Mouse (Mus musculus) CH12.LX (cell line): ENCODE measurements around the gene Lep. TPM values are rescaled to one million over a fixed set of nuclear protein-coding genes. Genes with fewer than 3 reads are reported as not detected.

Experiments used
- DNase-seq: peaks from one replicate; pipeline ENCODE4 v3.0.0-alpha.2; 2013; ENCODE audit errors: extremely low read depth
- H3K27ac ChIP-seq: 2 replicates; pipeline ENCODE4 v1.5.1; 2012; ENCODE audit warnings: low read depth, mild to moderate bottlenecking, control low read depth, moderate library complexity; ENCODE audit not compliant: insufficient read depth
- H3K27me3 ChIP-seq: replicated peaks from 2 replicates; pipeline ENCODE3; 2012; ENCODE audit warnings: inconsistent platforms
- H3K36me3 ChIP-seq, 2 experiments: replicated peaks in 1 of 2; 2 replicates each; pipeline versions ENCODE3 to v1.6.1; 2012; ENCODE audit warnings: inconsistent platforms in 1 of 2, low read length in 1 of 2, mild to moderate bottlenecking in 1 of 2, mixed read lengths in 1 of 2, moderate library complexity in 1 of 2; ENCODE audit not compliant: control insufficient read depth in 1 of 2, insufficient read depth in 1 of 2
- H3K4me1 ChIP-seq, 2 experiments: 2 replicates each; pipeline ENCODE4 v1.6.1; 2012; ENCODE audit warnings: inconsistent platforms in 1 of 2, moderate library complexity in 1 of 2; ENCODE audit not compliant: insufficient read depth in 2 of 2, control insufficient read depth in 1 of 2
- H3K4me2 ChIP-seq: 2 replicates; pipeline ENCODE4 v1.6.1; 2012; ENCODE audit warnings: low read depth, mild to moderate bottlenecking, control low read depth; ENCODE audit not compliant: poor library complexity, insufficient read depth, severe bottlenecking
- H3K4me3 ChIP-seq, 3 experiments: fragments of 150-350 bp in 1 of 3; sonication (generic) in 1 of 3; replicated peaks in 1 of 3; 2 replicates each; pipeline versions ENCODE3 to v1.5.1; 2011 to 2012; ENCODE audit warnings: low read depth in 2 of 3, low read length in 2 of 3, mild to moderate bottlenecking in 2 of 3, moderate library complexity in 2 of 3, control low read depth in 1 of 3, improper control_type of control experiment in 1 of 3, inconsistent platforms in 1 of 3, mixed read lengths in 1 of 3; ENCODE audit not compliant: poor library complexity in 1 of 3
- H3K79me2 ChIP-seq: replicated peaks from 2 replicates; pipeline ENCODE4 v1.6.1; 2012; ENCODE audit warnings: mild to moderate bottlenecking, moderate library complexity; ENCODE audit not compliant: control insufficient read depth, poor library complexity, insufficient read depth, severe bottlenecking; ENCODE audit errors: extremely low read depth
- H3K9ac ChIP-seq: 2 replicates; pipeline ENCODE4 v1.6.1; 2012; ENCODE audit warnings: low read depth, mild to moderate bottlenecking, control low read depth, moderate library complexity; ENCODE audit not compliant: insufficient read depth
- H3K9me3 ChIP-seq: replicated peaks from 2 replicates; pipeline ENCODE3; 2012; ENCODE audit warnings: low read length, inconsistent platforms, mixed read lengths
- BHLHE40 ChIP-seq: IDR thresholded peaks from 2 replicates; pipeline ENCODE4 v1.6.1; 2011; ENCODE audit warnings: mild to moderate bottlenecking, low read depth, low read length, improper control_type of control experiment
- E2F4 ChIP-seq: IDR thresholded peaks from 2 replicates; pipeline ENCODE4 v1.6.1; 2011; ENCODE audit warnings: low read depth, low read length, improper control_type of control experiment; ENCODE audit not compliant: insufficient replicate concordance
- ELF1 ChIP-seq: IDR thresholded peaks from 2 replicates; pipeline ENCODE4 v1.6.1; 2014; ENCODE audit warnings: low read depth, mild to moderate bottlenecking, inconsistent platforms, low read length, improper control_type of control experiment
- ETS1 ChIP-seq: conservative IDR thresholded peaks from 2 replicates; pipeline ENCODE4 v1.6.1; 2012; ENCODE audit warnings: low read depth, mild to moderate bottlenecking, inconsistent platforms, low read length, improper control_type of control experiment, moderate library complexity
- GABPA ChIP-seq: IDR thresholded peaks from 2 replicates; pipeline ENCODE4 v1.6.1; 2012; ENCODE audit warnings: low read depth, low read length, improper control_type of control experiment, inconsistent platforms; ENCODE audit not compliant: insufficient replicate concordance
- JUND ChIP-seq: conservative IDR thresholded peaks from 2 replicates; pipeline ENCODE4 v1.6.1; 2011; ENCODE audit warnings: low read depth, low read length, improper control_type of control experiment
- KAT2A ChIP-seq: IDR thresholded peaks from 2 replicates; pipeline ENCODE4 v1.6.1; 2012; ENCODE audit warnings: low read length, improper control_type of control experiment, inconsistent platforms; ENCODE audit not compliant: insufficient replicate concordance
- MAX ChIP-seq: IDR thresholded peaks from 2 replicates; pipeline ENCODE4 v1.6.1; 2011; ENCODE audit warnings: low read length, improper control_type of control experiment
- MEF2A ChIP-seq: IDR thresholded peaks from 2 replicates; pipeline ENCODE4 v1.6.1; 2014; ENCODE audit warnings: low read depth, mild to moderate bottlenecking, inconsistent platforms, low read length, improper control_type of control experiment, borderline replicate concordance
- NRF1 ChIP-seq: IDR thresholded peaks from 2 replicates; pipeline ENCODE4 v1.6.1; 2014; ENCODE audit warnings: low read depth, mild to moderate bottlenecking, inconsistent platforms, low read length, improper control_type of control experiment, moderate library complexity
- ZKSCAN1 ChIP-seq: IDR thresholded peaks from 2 replicates; pipeline ENCODE4 v1.6.1; 2012; ENCODE audit warnings: low read depth, inconsistent platforms, low read length, improper control_type of control experiment, borderline replicate concordance
- dilution Hi-C: fragments of 300-500 bp; cut with MboI; formaldehyde crosslinking; loops from 2 replicates; pipeline ENCODE4 v1.14.3; 2020; ENCODE audit warnings: low sequenced_read_pairs; ENCODE audit not compliant: extremely low pct_unique_long_range_greater_than_20kb, extremely low pct_ligation_motif_present
- in situ Hi-C: fragments of 300-500 bp; cut with MboI; formaldehyde crosslinking; loops from 3 replicates; pipeline ENCODE4 v1.14.3; 2019; ENCODE audit warnings: low sequenced_read_pairs, low pct_ligation_motif_present, low pct_unique_long_range_greater_than_20kb, mixed read lengths
- polyA plus RNA-seq: library from polyadenylated mRNA; unstranded; fragments of >175 nt; gene quantifications from 2 replicates; pipeline ENCODE4 v1.2.1, GENCODE M21; 2012; ENCODE audit warnings: low read depth; ENCODE audit not compliant: insufficient read length
- total RNA-seq, 2 experiments: library from RNA; depleted of rRNA; stranded (reverse); fragments of 300-350 nt in 1 of 2; fragments of >200 nt in 1 of 2; gene quantifications; 2 replicates each; pipeline ENCODE4 v1.2.3; 2012 to 2014

Lep gene
- total and polyA plus RNA-seq, 3 experiments = not detected

DNA sequence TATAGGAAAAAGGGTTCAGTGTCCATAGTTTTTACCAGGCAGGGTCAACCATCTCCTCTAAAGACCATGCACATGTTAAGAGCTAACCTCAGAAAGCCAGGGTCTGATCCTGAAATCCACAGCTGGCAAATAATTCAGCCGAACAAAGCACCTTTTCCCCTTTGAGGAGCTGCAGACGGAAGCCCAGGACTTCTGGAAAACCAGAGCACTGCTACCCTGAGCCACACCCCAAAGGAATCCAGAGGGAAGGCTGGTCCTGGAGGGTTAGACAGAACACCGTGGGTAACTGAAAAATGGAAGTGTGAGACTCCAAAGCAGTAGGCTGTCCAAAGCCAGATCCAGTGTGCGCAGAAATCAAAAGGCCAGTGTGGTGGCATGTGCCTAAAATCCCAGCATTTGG lies 58.9 kb downstream of the Lep start:
- no peak for DNase-seq
- no peaks in the 10 kb centered on the region for H3K79me2 ChIP-seq
- no peak overlapping the region for H3K4me2 ChIP-seq
- no peaks in the 10 kb centered on the region for H3K27me3 ChIP-seq
- H3K4me3 ChIP-seq = no peak overlapping the region
- H3K9ac ChIP-seq = no peak overlapping the region
- in situ Hi-C loops = no loop called here
- dilution Hi-C loops = no loop called here
- H3K36me3 ChIP-seq = peaks cover 0 to 8% of the 10 kb centered on the region in 2 experiments
- peaks cover 0 to 3% of the 10 kb centered on the region in 2 experiments; a peak in 1 of 4 replicates for H3K4me1 ChIP-seq
- H3K9me3 ChIP-seq = no peaks in the 10 kb centered on the region
- TF ChIP-seq JUND = no peak
- no peak for TF ChIP-seq KAT2A
- no peak for TF ChIP-seq NRF1
- no peak for TF ChIP-seq ETS1
- no peak for TF ChIP-seq GABPA
- TF ChIP-seq MEF2A = no peak
- no peak for TF ChIP-seq MAX
- TF ChIP-seq E2F4 = no peak
- TF ChIP-seq, all 38 proteins: peak for 0
- H3K27ac ChIP-seq = no peak overlapping the region

DNA sequence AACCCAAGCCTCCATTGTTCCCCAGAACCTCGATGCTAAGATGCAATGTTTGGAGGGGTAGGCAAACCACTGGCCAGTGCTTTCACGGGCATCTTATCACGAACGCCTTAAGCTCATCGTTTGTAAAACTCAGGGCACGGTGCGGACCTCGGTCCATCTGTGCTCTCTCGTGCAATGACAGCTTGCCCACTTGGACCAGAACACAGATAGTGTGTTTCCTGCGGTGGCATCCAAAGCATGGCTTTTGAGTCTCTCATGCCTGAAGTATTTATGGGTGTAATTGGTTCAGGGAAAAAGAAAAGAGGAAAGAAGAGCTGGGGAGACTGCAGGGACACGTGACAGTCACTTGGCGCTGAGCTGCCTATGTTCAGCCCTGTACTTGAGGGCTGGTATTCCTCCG lies 60.0 kb downstream of the Lep start:
- Histone ChIP-seq H3K9me3 (no peaks in the 10 kb centered on the region), H3K36me3 (peaks cover 5 to 17% of the 10 kb centered on the region in 2 experiments), H3K27me3 (no peaks in the 10 kb centered on the region), H3K9ac (no peak overlapping the region), H3K4me1 (peaks cover 0 to 3% of the 10 kb centered on the region in 2 experiments; a peak in 1 of 4 replicates), H3K4me3 (no peak overlapping the region), H3K27ac (no peak overlapping the region), H3K79me2 (no peaks in the 10 kb centered on the region), H3K4me2 (no peak overlapping the region)
- in situ Hi-C loops (no loop called here), dilution Hi-C loops (no loop called here)
- DNase-seq = no peak
- TF ChIP-seq BHLHE40 = no peak
- no peak for TF ChIP-seq ELF1
- TF ChIP-seq ZKSCAN1 = no peak

Other genes with a start within 250 kb of the Lep start
- gene Lrrc4, start 228.5 kb upstream of the Lep start, total RNA-seq (2012; rRNA removed) = 0.29 and 0.55 TPM in 2 replicates
- not detected in 2 replicates for gene Lrrc4, start 228.5 kb upstream of the Lep start, total RNA-seq (2014; rRNA removed)
- 0.09 and 0.10 TPM in 2 replicates for gene Lrrc4, start 228.5 kb upstream of the Lep start, polyA plus RNA-seq
- 37.6 and 46.7 TPM in 2 replicates for gene Rbm28, start 104.8 kb downstream of the Lep start, total RNA-seq (2012; rRNA removed)
- 56.2 and 63.9 TPM in 2 replicates for gene Rbm28, start 104.8 kb downstream of the Lep start, total RNA-seq (2014; rRNA removed)
- gene Rbm28, start 104.8 kb downstream of the Lep start, polyA plus RNA-seq = 103 and 109 TPM in 2 replicates
- not detected in 2 replicates for gene Prrt4, start 119.4 kb downstream of the Lep start, total RNA-seq (2012; rRNA removed)
- not detected in 2 replicates for gene Prrt4, start 119.4 kb downstream of the Lep start, total RNA-seq (2014; rRNA removed)
- not detected in 2 replicates for gene Prrt4, start 119.4 kb downstream of the Lep start, polyA plus RNA-seq
- gene Impdh1, start 156.1 kb downstream of the Lep start, total RNA-seq (2012; rRNA removed) = 14.9 and 17.3 TPM in 2 replicates
- 2.5 and 3.1 TPM in 2 replicates for gene Impdh1, start 156.1 kb downstream of the Lep start, total RNA-seq (2014; rRNA removed)
- gene Impdh1, start 156.1 kb downstream of the Lep start, polyA plus RNA-seq = 19.6 and 21.6 TPM in 2 replicates
- 14.6 and 23.7 TPM in 2 replicates for gene Hilpda, start 212.3 kb downstream of the Lep start, total RNA-seq (2012; rRNA removed)
- 40.0 and 52.3 TPM in 2 replicates for gene Hilpda, start 212.3 kb downstream of the Lep start, total RNA-seq (2014; rRNA removed)
- gene Hilpda, start 212.3 kb downstream of the Lep start, polyA plus RNA-seq = 10.5 and 11.1 TPM in 2 replicates
- gene Fam71f2, start 219.4 kb downstream of the Lep start, total RNA-seq (2012; rRNA removed) = 0.29 and 0.30 TPM in 2 replicates
- gene Fam71f2, start 219.4 kb downstream of the Lep start, total RNA-seq (2014; rRNA removed) = 0.34 TPM in 1 of 2 replicates, not detected in the other
- 0.23 TPM in 1 of 2 replicates, not detected in the other for gene Fam71f2, start 219.4 kb downstream of the Lep start, polyA plus RNA-seq